Mouse (Mus musculus) right cerebral cortex, postnatal 10 days (tissue): ENCODE results near the gene Wnt11.

ENCODE experiments used
- DNase-seq, 2 experiments: peaks; one replicate each; pipeline ENCODE4 v3.0.0; 2021; ENCODE audit warnings: low spot score in 2 of 2

Wnt11 gene

GRCm38 (mm10) chr7:98903884-98904283 is 69.0 kb downstream of the Wnt11 start:
- no peak for DNase-seq
